Mouse (Mus musculus) heart, adult 2 months (tissue): ENCODE measurements around the gene Dnal4. TPM values are rescaled to one million over a fixed set of nuclear protein-coding genes. Genes with fewer than 3 reads are reported as not detected.

Experiments
- DNase-seq, 2 experiments: peaks; one replicate each; pipeline ENCODE4 v3.0.0; 2021
- H3K27ac ChIP-seq: fragments of 200-600 bp; 2 replicates; pipeline ENCODE4 v1.8.1; 2022
- H3K27me3 ChIP-seq: fragments of 200-500 bp; 2 replicates; pipeline ENCODE4 v1.6.1; 2012; ENCODE audit warnings: mild to moderate bottlenecking, low read length, inconsistent platforms, mixed read lengths; ENCODE audit not compliant: control insufficient read depth, insufficient read depth
- H3K36me3 ChIP-seq: fragments of 200-500 bp; 2 replicates; pipeline ENCODE4 v1.6.1; 2012; ENCODE audit warnings: low read length, inconsistent platforms; ENCODE audit not compliant: control insufficient read depth, insufficient read depth
- H3K4me1 ChIP-seq: fragments of 200-500 bp; 2 replicates; pipeline ENCODE4 v1.6.1; 2011; ENCODE audit warnings: low read length; ENCODE audit not compliant: control insufficient read depth, insufficient read depth
- H3K4me3 ChIP-seq: fragments of 200-600 bp; 2 replicates; pipeline ENCODE4 v1.8.1; 2022
- H3K79me2 ChIP-seq: fragments of 200-500 bp; replicated peaks from 2 replicates; pipeline ENCODE4 v1.6.1; 2012; ENCODE audit warnings: mild to moderate bottlenecking, inconsistent platforms, low read length, moderate library complexity, mixed read lengths; ENCODE audit not compliant: control insufficient read depth, insufficient read depth
- H3K9ac ChIP-seq: fragments of 200-500 bp; 2 replicates; pipeline ENCODE4 v1.6.1; 2012; ENCODE audit warnings: low read depth, mild to moderate bottlenecking, control low read depth, inconsistent platforms, low read length, mixed read lengths
- CTCF ChIP-seq: fragments of 200-600 bp; IDR thresholded peaks from 2 replicates; pipeline ENCODE4 v1.8.1; 2022; ENCODE audit warnings: antibody characterized with exemption, mild to moderate bottlenecking, moderate library complexity
- EP300 ChIP-seq: fragments of 200-500 bp; IDR thresholded peaks from 2 replicates; pipeline ENCODE4 v1.6.1; 2011; ENCODE audit warnings: low read depth, low read length, control low read depth; ENCODE audit not compliant: insufficient read depth
- POLR2A ChIP-seq: fragments of 200-500 bp; IDR thresholded peaks from 2 replicates; pipeline ENCODE4 v1.6.1; 2011; ENCODE audit warnings: mild to moderate bottlenecking, low read depth, low read length, control low read depth; ENCODE audit not compliant: insufficient read depth
- WGBS: fragments of 180-500 bp; shearing (Covaris S2); methylation state at CpG from one replicate; pipeline ENCODE4 v1.1.7; 2018; 5-methylcytosine and 5-hydroxymethylcytosine counted together
- intact Hi-C: fragments of 180-260 bp; cut with DNase I; formaldehyde crosslinking; loops from one replicate; pipeline ENCODE4 v1.15.1; 2025
- polyA plus RNA-seq: library from polyadenylated mRNA; depleted of rRNA; stranded (reverse); fragments of >200 nt; gene quantifications from 2 replicates; pipeline ENCODE4 v1.2.3, GENCODE M21; 2012
- total RNA-seq, 2 experiments: library from RNA; stranded (reverse); gene quantifications; 2 replicates each; pipeline ENCODE4 v1.2.3; 2021

Gene Dnal4
- total and polyA plus RNA-seq, 3 experiments, result 19.3 to 43.0 (median 21.7) TPM

DNA sequence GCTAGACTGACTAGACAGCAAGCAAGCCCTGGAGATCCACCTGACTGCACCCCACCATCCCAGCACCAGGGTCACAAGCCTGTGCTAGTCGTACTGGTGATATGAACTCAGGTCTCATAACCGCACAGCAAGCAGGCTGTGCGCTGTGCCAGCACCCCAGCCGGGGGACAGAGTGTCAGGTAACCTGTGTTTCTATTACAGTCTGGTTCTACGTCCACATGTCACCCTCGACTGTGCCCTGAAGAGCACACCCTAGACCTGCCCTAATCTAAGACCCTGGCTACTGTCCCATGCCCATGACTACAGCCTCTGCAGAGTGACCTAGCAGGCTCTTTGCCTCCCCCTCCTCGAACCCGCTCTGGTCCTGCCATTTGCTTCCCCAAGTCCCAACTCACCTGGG, 44.5 kb downstream of the Dnal4 start:
- Histone ChIP-seq H3K27ac (peak overlapping the region; percentile 93), H3K36me3 (peaks cover 9% of the 10 kb centered on the region), H3K27me3 (no peaks in the 10 kb centered on the region), H3K9ac (no peak overlapping the region), H3K79me2 (no peaks in the 10 kb centered on the region), H3K4me1 (peaks cover 12% of the 10 kb centered on the region), H3K4me3 (no peak overlapping the region)
- 82% methylated on average over 8 of the region's 8 CpGs for WGBS
- TF ChIP-seq CTCF (no peak), EP300 (no peak), POLR2A (no peak)
- no peak for DNase-seq
- intact Hi-C loops, result no loop called here

DNA sequence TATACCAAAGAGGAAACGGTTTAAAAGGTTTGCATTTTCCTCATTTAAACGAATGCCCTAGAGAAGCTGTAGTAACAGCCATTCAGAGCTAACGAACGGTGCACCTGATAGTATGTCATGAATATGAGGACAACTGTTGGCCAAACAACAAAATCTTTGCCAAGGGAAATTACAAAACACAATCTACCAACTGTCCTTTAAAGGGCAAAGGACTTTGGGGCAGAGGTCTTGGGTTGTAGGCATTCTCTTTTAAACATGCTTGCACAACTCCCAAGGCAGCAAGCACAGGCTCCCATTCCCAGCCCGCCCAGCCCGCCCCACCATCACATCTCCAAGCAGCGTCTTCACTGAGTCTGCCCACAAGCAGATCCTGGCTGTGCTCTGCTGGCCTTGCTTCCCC, 46.1 kb downstream of the Dnal4 start:
- Histone ChIP-seq H3K4me3 (no peak overlapping the region), H3K27ac (no peak overlapping the region), H3K4me1 (peaks cover 12% of the 10 kb centered on the region), H3K79me2 (no peaks in the 10 kb centered on the region), H3K36me3 (peaks cover 9% of the 10 kb centered on the region), H3K27me3 (no peaks in the 10 kb centered on the region), H3K9ac (no peak overlapping the region)
- intact Hi-C loops, result no loop called here
- TF ChIP-seq CTCF (no peak), EP300 (no peak), POLR2A (no peak)
- 89% methylated on average over 7 of the region's 7 CpGs for WGBS
- no peak for DNase-seq

DNA sequence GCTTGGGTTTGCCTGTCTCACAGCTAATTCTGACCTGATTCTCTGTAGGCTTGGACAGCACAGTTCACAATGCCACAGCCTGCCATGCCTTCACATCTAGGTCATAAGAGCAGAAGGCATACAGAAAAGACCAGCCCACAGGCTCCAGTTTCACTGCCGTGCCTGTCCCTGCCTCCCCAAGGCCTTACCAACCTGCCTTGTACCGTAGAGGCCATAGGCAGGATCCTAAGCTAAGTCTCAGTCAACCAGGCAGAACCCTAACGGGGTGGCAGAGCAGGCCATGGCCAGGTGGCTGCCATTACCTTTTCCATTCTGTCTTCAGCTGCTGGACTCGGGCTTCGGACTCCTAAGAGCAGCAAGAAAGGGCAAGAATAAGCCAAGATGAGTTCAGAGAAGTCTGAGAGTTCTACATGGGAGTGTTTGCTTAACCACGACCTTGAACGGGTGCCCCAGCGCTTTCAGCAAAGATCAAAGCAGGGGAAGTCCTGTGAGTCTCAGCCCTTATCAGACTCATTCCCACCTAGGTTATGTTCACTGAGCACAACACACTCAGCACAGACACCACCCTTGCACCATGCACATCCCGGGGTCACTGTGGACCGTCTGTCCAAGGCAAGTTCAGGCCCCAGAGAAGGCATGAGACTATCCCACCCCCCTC, 48.8 kb downstream of the Dnal4 start:
- Histone ChIP-seq H3K4me1 (peaks cover under 1% of the 10 kb centered on the region; the same call in 1 of the 2 replicates), H3K36me3 (peaks cover 2% of the 10 kb centered on the region; the same call in 1 of the 2 replicates), H3K9ac (no peak overlapping the region), H3K27me3 (no peaks in the 10 kb centered on the region), H3K4me3 (no peak overlapping the region), H3K79me2 (no peaks in the 10 kb centered on the region), H3K27ac (no peak overlapping the region)
- TF ChIP-seq EP300 (no peak), CTCF (no peak), POLR2A (no peak)
- DNase-seq, result no peak
- 83% methylated on average over 10 of the region's 10 CpGs for WGBS
- intact Hi-C loops, result loop anchor here (5.0 kb wide), 1 partner anchor 37 kb away; the partner anchor contains the start of gene Gtpbp1

DNA sequence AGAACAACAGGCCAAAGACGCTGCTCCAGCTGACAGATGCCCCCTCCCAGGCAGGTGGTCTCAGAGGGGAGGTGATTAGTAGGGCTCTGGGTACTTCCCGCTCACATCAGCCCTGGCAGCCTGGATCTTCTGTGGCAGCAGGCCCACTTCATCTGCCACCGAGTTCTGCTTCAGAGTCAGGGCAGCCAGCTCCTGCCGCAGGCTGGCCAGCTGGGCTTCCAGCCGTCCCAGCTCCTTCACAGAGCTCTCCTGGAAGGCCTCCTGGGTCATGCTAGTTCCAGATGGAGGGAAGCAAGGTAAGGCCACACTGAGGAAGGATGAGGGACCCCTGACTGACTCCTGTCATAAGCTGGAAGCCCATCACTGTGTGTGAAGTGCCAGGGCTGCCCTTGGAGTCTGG, 49.3 kb downstream of the Dnal4 start:
- Histone ChIP-seq H3K27me3 (no peaks in the 10 kb centered on the region), H3K4me3 (no peak overlapping the region), H3K27ac (no peak overlapping the region), H3K79me2 (no peaks in the 10 kb centered on the region), H3K36me3 (no peaks in the 10 kb centered on the region; the same call in 1 of the 2 replicates), H3K9ac (no peak overlapping the region), H3K4me1 (peaks cover 2% of the 10 kb centered on the region)
- intact Hi-C loops, result loop anchor here (5.0 kb wide), 1 partner anchor 36 kb away; the partner anchor contains the start of gene Gtpbp1
- DNase-seq, result no peak
- 72% methylated on average over 5 of the region's 5 CpGs for WGBS
- no peak for TF ChIP-seq CTCF
- no peak for TF ChIP-seq EP300
- no peak for TF ChIP-seq POLR2A

DNA sequence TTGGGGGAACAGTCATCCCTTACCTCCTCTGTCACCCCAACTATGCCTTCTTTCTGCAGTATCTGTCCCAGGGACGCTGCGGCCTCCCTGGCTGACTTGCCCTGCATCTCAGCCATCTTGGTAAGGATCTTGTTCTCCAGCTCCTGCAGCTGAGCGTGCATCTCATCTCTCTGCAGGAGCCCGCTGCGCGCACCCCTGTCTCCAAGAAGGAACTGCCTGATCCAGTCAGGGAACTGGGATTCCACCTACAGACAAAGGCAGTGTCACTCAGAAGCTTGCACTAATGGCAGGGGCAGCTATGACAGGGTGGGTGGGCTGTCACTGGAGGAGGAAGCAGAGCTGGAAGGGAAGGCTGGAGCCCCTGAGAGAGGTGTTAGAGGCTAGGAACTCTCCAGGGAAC, 49.8 kb downstream of the Dnal4 start:
- Histone ChIP-seq H3K4me3 (no peak overlapping the region), H3K79me2 (no peaks in the 10 kb centered on the region), H3K36me3 (no peaks in the 10 kb centered on the region; the same call in 1 of the 2 replicates), H3K4me1 (peaks cover 2% of the 10 kb centered on the region), H3K27ac (no peak overlapping the region), H3K27me3 (no peaks in the 10 kb centered on the region), H3K9ac (no peak overlapping the region)
- intact Hi-C loops, result loop anchor here (5.0 kb wide), 1 partner anchor 36 kb away; the partner anchor contains the start of gene Gtpbp1
- DNase-seq, result no peak
- WGBS, result 94% methylated on average over 6 of the region's 6 CpGs
- no peak for TF ChIP-seq EP300
- no peak for TF ChIP-seq CTCF
- TF ChIP-seq POLR2A, result no peak

DNA sequence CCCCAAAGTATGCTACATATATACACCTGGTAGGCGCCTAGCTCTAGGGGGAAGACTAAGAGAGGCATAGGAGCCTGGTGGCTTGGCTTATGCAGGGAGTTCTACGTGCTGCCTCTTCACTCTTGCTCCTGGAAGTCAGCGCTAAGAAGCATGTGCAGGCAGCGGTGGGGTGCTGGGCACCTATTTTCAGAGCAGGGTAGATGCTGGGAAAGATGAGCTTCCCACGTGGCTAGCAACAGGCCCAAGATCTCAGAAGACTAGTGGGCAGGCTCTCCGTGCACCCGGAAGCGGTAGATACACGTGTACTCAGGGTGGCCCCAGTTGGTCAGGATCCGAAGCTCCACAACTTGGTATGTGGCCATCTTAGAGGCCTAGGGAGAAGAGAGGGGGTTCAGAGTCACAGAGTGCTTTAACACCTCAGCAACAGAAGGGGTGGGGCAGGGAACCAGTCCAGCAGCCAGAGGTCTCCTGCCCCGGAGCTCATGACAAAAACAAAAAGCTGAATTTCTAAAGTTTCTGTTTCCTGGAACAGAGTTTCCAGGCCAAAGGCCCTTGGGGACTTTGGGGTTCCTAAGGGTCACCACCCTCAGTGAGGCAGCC, 52.4 kb downstream of the Dnal4 start:
- no peak for TF ChIP-seq EP300
- no peak for TF ChIP-seq POLR2A
- TF ChIP-seq CTCF, result no peak
- 82% methylated on average over 11 of the region's 11 CpGs for WGBS

More for the DNA sequence above, 52.4 kb downstream of the Dnal4 start:
- Histone ChIP-seq H3K4me1 (peaks cover 2% of the 10 kb centered on the region), H3K36me3 (no peaks in the 10 kb centered on the region; the same call in 1 of the 2 replicates), H3K9ac (no peak overlapping the region), H3K27ac (no peak overlapping the region), H3K79me2 (no peaks in the 10 kb centered on the region), H3K4me3 (no peak overlapping the region), H3K27me3 (no peaks in the 10 kb centered on the region)
- DNase-seq, result no peak
- intact Hi-C loops, result loop anchor here (5.0 kb wide), 1 partner anchor 33 kb away; the partner anchor contains the start of gene Gtpbp1
